Mouse (Mus musculus): ENCODE measurements at regions not wholly inside any gene's neighbourhood (a gene's known extent, or its start where the extent isn't known, plus 50 kb on each side); places are given as distances from the start of the nearest gene placed in this dataset.

DNA sequence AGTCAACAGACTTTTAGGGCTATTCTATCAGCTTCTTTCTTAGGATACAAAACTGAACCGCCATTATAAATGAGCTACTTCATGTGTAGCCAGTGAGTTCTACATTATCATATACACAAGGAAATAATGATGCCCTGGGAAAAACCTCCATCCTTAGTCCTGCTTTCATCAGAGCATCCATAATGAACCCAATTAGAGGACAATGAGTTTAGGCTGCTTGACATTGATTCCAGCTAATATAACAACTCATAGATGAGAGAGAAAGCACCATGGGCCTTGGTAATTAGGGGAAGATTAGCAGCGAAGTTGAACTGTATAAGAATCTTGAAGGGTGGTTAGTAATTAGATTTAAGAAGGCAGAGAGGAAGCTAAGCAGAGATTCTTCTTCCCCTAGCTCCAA, 405.7 kb downstream of the Ipmk start:
- DNase-seq (ENCODE audit: low read depth, low spot score), result no peak

DNA sequence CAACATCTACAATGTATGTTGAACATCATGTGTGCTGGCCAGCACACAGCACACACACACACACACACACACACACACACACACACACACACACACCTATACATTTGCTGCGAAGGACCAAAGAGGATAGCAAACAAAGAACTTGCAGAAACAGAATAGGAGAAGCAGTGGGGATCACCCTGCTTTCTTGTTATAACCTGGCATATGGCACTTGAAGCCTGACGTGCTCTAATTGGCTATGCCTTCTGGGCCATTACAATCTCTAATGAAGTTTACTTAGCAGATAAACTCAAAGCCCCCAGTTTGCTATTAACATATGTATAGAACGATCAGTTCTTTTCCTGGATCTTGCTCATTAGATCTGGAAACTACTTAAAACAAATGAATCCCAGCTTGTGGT, 407.2 kb downstream of the Ipmk start:
- no peak for DNase-seq (ENCODE audit: low read depth, low spot score)

DNA sequence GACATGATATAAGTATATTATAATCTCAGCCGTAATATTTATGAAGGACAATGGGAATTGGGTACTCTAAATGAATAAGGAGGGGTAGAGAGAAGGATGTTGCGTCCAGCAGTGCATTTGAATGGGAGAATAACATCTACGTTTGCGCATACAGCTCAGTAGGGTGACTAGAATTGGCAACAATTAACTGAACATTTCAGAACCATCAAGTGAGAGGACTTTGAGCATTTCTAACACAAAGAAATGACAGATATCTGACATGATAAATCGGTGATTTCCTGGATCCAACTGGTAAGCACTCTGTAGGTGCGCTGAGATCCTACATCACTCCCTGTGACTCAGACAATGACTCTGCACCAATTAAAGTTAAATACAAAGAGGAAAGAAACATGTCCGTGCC, 431.3 kb downstream of the Ipmk start:
- DNase-seq (ENCODE audit: low read depth, low spot score), result no peak

DNA sequence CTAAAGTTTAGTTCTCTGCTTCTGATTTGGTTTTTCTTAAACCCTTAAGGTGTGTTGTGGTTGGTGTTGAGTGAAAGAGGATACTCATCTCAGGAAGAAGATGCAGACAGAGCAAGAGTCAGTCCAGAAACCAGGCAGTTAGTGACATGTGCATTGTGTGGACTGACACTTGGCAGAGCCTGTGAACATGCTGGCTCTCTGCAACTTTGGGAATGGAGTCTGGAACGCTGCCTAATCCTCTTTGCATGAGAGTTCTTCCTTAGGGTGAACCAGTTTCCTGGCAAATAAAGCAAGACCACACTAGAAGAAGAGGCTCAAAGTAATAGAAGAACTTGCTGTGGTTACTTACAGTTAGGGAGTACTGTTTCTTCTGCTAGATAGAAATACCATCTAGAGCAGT, 441.7 kb downstream of the Ipmk start:
- no peak for DNase-seq (ENCODE audit: low read depth, low spot score)

DNA sequence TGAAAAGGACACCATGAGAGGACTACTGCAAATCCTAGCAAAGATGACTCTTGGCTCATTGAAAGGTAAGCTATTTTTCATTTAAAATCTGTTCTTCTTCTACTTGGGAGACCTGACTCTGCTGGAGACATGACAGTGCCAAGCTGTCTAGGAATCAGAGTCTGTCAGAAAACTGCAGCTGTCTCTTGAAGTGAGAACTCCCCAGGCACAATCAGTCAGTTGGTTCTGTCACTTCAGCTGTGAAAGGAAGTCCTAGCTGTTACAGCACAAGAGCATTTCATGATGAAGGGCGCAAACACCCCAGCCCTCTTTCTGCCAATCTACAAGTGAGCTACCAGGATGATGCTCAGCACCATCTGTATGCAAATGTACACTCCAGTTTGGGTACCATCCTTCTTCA, 442.4 kb downstream of the Ipmk start:
- DNase-seq (ENCODE audit: low read depth, low spot score), result no peak

DNA sequence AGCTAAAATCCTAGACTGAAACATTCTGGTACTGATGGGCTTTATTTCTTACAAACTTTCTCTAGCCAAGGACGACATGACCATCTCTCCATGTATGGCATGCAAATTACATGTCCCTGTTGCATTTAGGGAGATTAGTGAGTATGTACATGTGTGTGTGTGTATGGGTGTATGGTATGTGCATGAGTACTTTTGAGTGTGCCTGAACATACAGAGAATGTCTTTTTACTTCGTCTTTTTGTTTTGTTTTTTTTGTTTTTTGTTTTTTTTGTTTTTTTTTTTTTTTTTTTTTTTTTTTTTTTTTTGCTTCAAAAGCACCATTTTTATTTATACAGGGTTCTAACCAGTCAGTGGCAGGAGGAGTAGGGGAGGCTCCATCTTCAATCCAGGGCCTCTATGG, 451.1 kb downstream of the Ipmk start:
- DNase-seq (ENCODE audit: low read depth, low spot score), result no peak

DNA sequence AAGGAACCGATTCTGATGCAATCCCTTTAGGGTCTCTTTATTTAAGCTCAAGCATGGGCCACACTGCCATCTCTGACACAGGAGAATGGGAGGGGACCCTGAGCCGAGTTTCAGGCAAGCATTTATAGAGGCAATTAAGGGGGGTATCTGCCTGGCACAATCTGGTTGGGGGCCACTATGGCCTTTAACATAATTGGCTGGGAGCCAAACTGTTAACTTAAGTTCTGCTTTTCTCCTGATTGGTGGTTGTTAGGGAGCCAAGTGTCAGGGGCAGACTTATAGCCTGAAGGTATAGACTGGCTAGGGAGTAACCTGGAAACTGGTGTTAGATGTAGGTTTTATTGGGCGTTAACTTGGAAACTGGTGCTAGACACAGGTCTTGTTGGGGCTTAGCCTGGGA, 454.9 kb downstream of the Ipmk start:
- DNase-seq (ENCODE audit: low read depth, low spot score), result no peak

DNA sequence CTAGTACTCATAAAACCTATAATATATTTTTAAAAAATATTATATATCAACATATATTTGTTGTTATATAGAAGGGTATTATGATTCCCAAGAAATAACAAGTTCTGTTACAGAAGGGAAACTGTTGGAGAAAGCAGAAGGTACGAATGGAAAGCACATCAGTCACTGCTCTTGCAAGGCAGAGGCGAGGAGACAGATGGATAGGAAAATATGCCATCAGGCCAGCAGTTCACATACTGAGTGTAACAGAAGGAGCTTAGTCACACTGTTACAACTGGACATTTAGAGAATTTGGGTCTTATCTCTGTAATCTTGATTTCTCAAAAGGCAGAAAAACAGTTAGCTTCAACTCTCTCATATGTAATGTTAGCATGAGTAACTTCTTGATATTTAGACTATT, 485.1 kb downstream of the Ipmk start:
- no peak for DNase-seq (ENCODE audit: low read depth, low spot score)

GRCm38 (mm10) chr10:71835018-71835417, 487.5 kb downstream of the Ipmk start:
- no peak for DNase-seq (ENCODE audit: low read depth, low spot score)

DNA sequence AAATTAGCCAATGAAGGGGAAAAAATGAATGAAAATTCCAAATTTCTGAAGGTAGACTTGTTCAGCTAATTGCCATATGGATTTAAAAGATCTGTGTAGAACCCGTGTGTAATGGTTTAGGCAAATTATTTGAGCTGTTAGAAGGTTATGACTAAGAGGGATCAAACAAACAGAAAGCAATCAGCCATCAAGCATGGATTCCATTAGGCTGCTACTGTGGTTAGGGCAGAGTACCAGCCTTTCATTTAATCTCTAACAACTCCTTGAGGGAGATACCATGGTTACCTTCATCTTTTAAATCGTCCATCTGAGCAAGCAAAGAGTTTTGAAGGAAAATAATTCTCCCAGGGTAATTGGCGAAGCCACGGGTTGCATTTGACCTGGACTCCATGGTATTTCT, 509.5 kb downstream of the Ipmk start:
- DNase-seq (ENCODE audit: low read depth, low spot score), result no peak

GRCm38 (mm10) chr10:71857518-71857973, 510.0 kb downstream of the Ipmk start:
- peak; percentile 27 for DNase-seq (ENCODE audit: low read depth, low spot score)

GRCm38 (mm10) chr10:71893726-71894125, 546.2 kb downstream of the Ipmk start:
- DNase-seq (ENCODE audit: low read depth, low spot score), result no peak

- DNase-seq (ENCODE audit: low read depth, low spot score), result peak; percentile 4
Observed at GRCm38 (mm10) chr10:71905029-71905428, 557.5 kb downstream of the Ipmk start.

Data from 3T3-L1 (cell line).